Mouse (Mus musculus): ENCODE data around the gene Mfsd12. TPM values are rescaled to one million over a fixed set of nuclear protein-coding genes. Genes with fewer than 3 reads are reported as not detected.

Gene Mfsd12
- total RNA-seq (2017) = 8.7 and 17.4 TPM in 2 replicates

GRCm38 (mm10) chr10:81356991-81357844, at the start of gene Mfsd12:
TSS of gene Mfsd12 (plus strand) at chr10:81357491.
- ATAC-seq (replicated peaks; ENCODE audit: low read depth, poor library complexity, severe bottlenecking) = peak; percentile 63

DNA sequence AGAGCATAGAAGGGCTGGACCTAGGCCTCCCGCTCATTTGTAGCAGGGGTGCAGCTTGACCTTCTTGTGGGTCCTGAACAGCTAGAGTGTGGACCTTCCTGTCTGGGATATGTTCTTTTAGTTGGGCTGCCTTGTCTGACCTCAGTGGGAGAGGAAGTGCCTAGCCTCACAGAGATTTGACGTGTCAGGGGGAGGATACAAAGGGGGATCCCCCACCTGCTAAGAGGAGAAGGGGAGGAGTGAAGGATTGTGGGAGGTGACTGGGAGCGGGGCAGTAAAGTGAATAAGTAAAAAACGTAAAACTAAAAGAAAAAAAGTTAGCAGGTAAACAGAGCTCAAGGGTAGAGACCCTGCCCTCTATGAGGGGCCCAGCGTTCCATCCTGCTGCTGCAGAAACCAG, 47.7 kb upstream of the Mfsd12 start:
- ATAC-seq (replicated peaks; ENCODE audit: low read depth, poor library complexity, severe bottlenecking) = no peak

DNA sequence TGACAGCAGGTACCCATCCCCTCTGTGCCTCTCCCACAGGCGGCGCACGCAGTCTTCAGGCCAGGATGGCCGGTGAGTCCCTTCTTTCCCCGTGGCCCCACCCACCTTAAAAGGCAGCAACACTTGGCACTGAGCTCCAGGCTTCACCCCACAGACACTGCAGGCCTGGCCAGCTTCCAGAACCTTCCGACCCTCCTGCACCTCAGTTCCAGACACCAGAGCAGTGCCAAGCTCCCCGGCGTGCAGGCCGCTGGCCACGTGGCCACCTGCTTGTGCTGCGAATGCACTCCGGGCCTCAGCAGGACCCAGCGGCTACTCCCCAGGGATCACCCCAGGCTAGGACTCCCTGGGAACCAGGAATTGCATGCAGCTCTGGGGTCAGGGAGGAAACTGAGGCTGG, 43.7 kb upstream of the Mfsd12 start:
- ATAC-seq (replicated peaks; ENCODE audit: low read depth, poor library complexity, severe bottlenecking) = no peak

DNA sequence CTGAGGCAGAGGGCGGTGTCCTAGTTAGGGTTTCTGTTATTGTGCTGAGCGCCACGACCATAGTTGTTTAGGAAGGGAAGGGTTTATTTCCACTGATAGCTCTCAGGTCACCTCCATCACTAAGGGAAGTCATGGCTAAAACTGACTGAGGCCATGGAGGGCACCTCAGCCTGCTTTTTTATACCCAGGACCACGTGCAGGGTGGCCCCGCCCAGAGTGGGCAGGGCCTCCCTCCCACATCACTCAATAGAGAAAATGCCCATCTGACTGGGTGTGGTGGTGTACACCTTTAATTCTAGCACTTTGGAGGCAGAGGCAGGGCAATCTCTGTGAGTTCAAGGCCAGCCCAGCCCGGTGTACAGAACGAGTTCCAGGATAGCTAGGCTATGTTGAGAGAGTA, 43.1 kb upstream of the Mfsd12 start:
- no peak for ATAC-seq (replicated peaks; ENCODE audit: low read depth, poor library complexity, severe bottlenecking)

- ATAC-seq (replicated peaks; ENCODE audit: low read depth, poor library complexity, severe bottlenecking) = no peak
These were observed 41.7 kb upstream of the Mfsd12 start for GRCm38 (mm10) chr10:81315587-81315986.

GRCm38 (mm10) chr10:81316338-81317060, 40.8 kb upstream of the Mfsd12 start:
- ATAC-seq (replicated peaks; ENCODE audit: low read depth, poor library complexity, severe bottlenecking) = no peak

DNA sequence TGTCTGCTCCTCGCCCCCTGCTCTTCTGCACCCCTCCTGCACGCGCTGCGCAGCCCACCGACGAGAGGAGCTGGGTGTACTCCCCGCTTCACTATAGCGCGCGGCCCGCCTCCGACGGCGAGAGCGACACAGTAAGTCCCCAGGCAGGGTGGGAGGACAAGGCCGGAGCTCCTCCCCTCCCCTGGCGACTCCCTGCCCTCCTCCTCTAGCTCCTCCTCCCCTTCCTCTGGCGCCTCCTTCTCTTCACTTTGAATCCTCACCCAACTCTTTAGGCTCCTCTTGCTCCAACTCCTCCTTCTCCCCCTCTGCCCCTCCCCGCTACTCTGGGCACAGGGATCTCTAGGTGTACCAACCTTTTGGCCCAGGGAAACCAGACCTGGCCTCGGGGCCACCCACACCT, 40.0 kb upstream of the Mfsd12 start:
- ATAC-seq (replicated peaks; ENCODE audit: low read depth, poor library complexity, severe bottlenecking) = no peak; the same call in 1 of the 2 replicates

DNA sequence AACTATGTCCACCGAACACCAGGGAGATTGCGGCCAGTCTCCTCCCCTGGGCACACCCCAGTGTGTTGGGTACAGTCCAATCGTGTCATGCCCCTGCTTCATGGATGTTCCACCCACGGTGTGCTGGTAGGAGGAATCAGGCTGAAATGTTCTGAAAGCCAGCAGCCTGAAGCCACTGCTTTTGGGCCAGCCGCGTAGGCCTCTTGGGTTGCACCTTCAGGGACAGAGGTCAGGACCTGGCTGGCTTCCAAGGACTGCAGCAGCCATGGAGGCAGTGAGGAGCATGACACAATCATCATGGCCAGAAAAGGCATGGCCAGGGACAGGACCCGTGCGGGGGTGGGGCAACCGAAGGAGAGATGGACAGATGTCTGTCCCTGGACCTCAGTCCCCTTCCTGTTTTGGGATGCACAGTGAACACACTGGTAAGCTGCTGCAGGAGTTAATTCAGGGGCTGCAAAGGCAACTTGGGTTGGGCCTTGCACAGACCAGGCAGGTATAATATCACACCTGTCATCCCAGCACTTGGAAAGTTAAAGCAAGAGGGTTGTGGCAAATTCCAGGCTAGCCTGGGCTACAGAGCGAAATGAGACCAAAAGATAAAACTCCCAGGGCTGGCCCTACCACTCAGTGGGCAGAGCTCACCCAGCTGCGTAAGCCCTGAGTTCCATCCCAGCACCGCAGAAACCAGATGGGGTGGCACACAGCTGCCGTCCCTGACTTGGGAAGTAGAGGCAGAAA, 38.5 kb upstream of the Mfsd12 start:
- no peak for ATAC-seq (replicated peaks; ENCODE audit: low read depth, poor library complexity, severe bottlenecking)

GRCm38 (mm10) chr10:81319330-81319699, 38.0 kb upstream of the Mfsd12 start:
- no peak for ATAC-seq (replicated peaks; ENCODE audit: low read depth, poor library complexity, severe bottlenecking)

GRCm38 (mm10) chr10:81319741-81320549, 37.3 kb upstream of the Mfsd12 start:
- ATAC-seq (replicated peaks; ENCODE audit: low read depth, poor library complexity, severe bottlenecking) = peak; percentile 71

DNA sequence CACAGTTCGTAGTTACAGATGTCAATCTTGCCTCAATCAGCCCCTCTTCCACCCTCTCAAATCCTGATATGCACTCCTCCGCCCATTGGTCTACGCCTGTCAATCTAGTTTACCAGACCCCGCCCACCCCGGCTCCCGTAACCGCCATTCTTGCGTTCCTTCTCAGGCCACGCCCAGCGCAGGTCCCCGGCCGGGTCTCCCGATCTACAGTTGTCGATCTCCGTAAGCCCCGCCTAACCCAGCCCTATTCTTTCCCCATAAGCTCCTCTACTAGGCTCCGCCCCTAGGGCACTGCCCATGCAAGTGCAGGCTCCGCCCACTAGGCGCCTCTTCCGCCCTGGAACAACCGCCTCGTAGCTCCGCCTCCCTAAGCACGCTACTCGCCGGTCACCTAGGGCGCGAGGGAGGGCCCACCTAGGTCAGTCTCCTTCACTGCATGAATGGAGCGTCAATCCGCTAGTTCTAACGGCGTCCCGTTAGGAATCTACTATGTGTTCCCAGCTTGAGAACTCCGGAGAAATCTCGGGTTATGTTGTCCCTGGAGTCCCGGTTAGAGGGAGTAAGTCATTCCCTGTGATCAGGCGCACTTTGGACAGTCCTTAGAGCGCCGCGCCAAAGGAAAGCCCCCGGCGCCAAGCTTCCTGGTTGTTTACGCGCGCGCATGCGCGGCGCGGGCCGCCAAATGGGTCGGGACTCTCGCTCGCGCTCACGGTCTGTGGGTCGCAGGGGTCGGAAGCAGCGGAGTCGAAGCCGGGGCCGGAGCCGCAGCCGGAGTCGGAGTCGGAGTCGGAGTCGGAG, 36.5 kb upstream of the Mfsd12 start, which contains the start of gene Cactin:
Gene Cactin, plus strand, starts transcription at position 554 of the 798 bp plus-strand sequence.
- ATAC-seq (replicated peaks; ENCODE audit: low read depth, poor library complexity, severe bottlenecking) = peak; percentile 76

DNA sequence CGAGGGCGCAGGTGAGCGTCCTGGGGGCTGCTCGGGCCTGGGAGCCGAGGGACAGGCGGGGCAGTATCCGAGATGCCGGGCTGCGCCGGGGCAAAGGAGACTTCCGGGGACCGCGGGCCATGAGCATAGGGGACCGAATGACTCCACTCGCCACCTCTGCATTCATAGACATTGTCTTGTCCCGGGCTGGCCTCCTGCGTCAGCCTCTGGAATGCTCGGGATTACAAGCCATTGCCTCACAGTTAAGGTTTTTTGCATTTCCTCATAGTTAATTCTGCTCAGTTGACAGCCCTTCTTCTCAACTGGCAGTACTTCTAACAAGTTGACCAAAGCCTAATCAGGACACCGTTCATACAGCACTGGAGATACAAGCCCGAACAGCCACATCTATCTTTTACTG, 35.9 kb upstream of the Mfsd12 start:
- ATAC-seq (replicated peaks; ENCODE audit: low read depth, poor library complexity, severe bottlenecking) = no peak

- no peak for ATAC-seq (replicated peaks; ENCODE audit: low read depth, poor library complexity, severe bottlenecking)
These were observed 34.8 kb upstream of the Mfsd12 start for GRCm38 (mm10) chr10:81322444-81322843.

DNA sequence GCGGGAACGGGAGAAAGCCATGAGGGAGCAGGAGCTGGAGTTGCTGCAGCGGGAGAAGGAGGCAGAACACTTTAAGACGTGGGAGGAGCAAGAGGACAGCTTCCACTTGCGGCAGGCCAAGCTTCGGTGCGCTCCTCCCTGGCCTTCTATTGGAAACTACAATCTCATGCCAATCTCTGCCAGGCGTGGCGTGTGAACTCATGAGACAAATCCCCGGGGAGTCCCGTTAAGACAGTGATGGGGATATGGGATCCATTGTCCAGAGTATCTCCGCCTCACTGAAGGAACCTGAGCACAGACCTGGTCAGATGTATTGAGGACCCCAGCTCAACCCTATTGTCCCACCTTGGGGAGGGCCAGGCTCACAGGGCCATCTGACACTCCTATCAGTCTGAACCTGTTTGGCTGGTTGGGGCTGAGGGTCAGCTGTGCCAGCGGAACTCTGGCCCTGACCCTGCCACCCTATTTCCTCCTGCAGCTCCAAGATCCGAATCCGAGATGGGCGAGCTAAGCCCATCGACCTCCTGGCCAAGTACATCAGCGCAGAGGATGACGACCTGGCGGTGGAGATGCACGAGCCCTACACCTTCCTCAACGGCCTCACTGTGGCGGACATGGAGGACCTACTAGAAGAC, 34.0 kb upstream of the Mfsd12 start:
- ATAC-seq (replicated peaks; ENCODE audit: low read depth, poor library complexity, severe bottlenecking) = no peak

- no peak for ATAC-seq (replicated peaks; ENCODE audit: low read depth, poor library complexity, severe bottlenecking)
These were observed 33.3 kb upstream of the Mfsd12 start for GRCm38 (mm10) chr10:81323791-81324530.

DNA sequence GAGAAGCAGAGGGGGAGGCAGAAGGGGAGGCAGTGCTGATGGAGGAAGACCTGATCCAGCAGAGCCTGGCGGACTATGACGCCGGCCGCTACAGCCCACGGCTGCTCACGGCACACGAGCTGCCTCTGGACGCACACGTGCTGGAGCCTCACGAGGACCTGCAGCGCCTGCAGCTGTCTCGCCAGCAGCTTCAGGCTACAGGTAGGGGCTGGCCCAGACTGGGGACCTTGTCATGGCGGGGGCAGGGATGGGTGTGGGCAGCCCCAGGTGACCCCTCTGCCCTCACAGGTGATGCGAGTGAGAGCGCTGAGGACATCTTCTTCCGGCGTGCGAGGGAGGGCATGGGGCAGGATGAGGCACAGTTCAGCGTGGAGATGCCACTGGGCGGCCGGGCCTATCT, 32.1 kb upstream of the Mfsd12 start:
- ATAC-seq (replicated peaks; ENCODE audit: low read depth, poor library complexity, severe bottlenecking) = no peak

GRCm38 (mm10) chr10:81325781-81326180, 31.5 kb upstream of the Mfsd12 start:
- no peak for ATAC-seq (replicated peaks; ENCODE audit: low read depth, poor library complexity, severe bottlenecking)

DNA sequence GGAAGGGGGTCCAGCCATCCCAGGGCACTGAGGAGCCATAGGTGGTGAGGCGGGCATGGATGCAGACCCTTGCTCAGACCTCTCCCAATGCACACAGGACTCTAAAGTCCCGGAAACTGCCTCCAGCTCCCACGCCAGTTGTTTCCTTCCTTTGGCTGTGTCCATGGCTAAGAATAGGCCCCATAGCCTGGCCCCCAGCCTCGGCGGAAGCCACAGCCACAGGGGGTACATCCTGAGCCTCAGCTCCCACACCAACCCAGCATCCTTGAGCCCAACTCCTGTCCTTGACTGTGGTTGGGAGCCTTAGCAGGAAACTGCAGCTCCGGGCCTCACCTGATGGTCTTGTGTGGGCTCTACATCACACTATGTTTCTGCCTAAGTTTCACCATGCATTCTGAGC, 30.4 kb upstream of the Mfsd12 start:
- ATAC-seq (replicated peaks; ENCODE audit: low read depth, poor library complexity, severe bottlenecking) = peak; percentile 51
